Mouse (Mus musculus): Measurements from ENCODE around the gene Rgs6.

The Rgs6 gene

DNA sequence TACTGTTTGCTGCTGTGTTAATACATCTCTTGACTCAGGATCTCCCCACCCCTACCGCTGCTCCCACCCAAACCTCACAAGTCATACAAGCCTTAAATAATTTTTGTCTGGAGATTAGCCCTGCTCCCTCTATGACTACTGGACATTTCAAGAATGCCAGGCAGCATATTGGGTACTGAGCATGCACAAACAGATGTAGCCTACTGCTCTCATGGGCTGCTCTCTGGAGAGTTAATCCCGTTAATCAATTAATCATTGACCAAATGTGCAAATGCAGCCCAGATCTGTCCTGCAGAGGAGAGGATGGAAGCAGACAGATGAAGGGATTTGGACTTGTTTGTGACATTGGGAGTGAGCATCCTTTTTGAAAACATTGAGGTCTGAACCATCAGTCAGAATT lies at the start of gene Rgs6:
Gene Rgs6 (plus strand): TSS at position 276 of the 400 bp plus-strand sequence.
- DNase-seq (ENCODE audit: low read depth) = no peak

DNA sequence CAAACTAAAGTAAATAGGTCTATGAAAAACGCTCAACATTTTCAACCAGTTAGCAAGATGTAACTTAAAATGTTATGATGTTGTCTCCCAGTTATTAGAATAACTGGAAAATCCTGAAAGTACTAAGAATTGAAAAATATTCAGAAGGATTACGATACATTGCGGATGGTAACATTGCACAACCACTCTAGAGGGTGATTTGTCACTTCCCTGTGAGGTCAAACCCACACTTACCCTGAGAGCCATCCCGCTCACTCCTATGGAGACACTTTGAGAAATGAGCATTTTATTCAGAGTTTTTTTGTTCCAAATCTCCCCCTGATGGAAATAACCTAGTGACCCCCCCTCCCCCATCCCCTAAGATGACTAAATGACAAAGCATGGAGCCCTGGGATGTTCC lies 41.0 kb upstream of the Rgs6 start:
- DNase-seq (ENCODE audit: low read depth) = no peak

DNA sequence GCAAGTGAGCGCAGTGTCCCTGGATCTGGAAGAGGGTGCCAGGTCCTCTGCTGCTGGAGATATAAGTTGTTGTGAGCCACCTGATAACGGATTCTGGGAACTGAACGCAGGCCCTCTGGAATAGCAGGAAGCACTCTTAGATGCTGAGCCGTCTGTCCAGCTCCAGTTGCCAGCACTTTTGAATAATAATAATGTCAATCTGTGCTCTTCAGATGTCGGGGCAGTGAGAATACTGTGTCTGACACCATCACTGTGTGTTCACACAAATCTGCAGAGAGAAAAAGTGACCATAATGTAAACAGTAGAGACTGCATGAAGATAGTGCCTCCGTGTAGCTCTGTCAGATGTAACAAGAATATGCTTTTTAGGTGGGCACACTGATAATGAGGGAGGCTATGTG lies 38.9 kb upstream of the Rgs6 start:
- no peak for DNase-seq (ENCODE audit: low read depth)

DNA sequence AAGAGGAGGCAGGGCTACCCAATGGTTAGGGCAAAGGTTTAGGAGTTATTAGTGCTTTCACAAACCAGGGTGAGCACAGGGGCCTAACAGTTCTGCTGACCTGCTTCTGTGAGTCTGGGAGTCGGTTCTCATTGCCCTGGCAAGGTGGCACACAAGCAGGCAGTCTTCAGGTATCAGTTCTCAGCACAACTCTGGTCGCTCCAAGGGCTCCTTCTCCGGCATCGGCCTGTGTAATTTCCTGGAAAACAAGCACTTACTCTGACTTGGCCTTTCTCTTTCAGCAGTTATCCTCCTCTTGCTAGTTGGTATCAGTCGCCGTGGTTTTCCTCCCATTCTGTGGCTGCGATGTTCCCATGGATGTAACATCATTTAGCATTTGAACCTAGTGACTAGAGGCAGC lies 38.0 kb upstream of the Rgs6 start:
- no peak for DNase-seq (ENCODE audit: low read depth)

DNA sequence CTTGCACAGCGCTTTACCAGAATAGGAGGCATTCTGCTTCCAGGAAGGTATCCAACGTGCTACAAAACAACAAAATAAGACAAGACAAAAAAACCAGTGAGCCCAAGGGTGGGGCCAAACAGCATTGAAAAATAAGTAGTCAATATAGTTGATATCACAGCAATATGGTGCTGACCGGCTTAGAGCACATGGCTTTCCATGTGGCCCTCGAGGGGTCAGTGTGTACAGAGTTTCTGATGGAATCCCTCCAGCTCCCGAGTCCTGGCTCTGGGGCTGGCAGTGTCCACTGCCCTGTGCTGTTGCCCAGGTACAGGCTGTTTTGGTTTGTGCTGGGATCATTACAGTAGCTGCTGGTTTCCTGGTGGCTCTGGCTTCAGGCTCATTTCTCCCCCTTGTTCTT lies 35.7 kb upstream of the Rgs6 start:
- no peak for DNase-seq (ENCODE audit: low read depth)

DNA sequence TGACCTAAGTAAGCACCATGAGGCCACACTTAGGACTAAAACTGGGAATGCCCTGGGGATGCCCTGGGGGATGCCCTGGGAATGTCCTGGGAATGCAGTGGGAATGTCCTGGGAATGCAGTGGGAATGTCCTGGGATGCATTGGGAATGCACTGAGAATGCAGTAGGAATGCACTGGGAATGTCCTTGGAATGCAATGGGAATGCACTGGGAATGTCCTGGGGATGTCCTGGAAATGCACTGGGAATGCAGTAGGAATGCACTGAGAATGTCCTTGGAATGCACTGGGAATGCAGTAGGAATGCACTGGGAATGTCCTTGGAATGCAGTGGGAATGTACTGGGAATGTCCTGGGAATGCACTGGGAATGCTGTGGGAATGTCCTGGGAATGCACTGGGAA lies 25.2 kb upstream of the Rgs6 start:
- no peak for DNase-seq (ENCODE audit: low read depth)

DNA sequence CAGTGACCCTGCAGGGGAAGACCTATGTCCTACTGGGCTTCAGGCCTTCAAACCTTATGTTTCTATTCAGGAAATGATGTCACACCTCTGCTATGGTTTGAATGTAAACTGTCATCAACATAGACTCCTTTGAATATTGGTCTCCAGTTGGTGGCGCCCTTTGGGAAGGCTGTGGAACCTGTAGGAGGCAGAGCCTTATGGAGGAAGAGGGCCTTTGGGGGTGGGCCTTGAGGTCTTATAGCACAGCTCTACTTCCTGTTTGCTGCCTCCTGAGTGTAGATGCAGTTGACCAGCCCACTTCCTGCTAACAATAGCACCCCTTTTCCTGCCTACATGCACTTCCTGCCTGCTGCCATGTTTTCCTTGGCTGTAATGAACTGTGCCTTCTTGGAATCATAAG lies 19.7 kb upstream of the Rgs6 start:
- peak; percentile 4 for DNase-seq (ENCODE audit: low read depth)

DNA sequence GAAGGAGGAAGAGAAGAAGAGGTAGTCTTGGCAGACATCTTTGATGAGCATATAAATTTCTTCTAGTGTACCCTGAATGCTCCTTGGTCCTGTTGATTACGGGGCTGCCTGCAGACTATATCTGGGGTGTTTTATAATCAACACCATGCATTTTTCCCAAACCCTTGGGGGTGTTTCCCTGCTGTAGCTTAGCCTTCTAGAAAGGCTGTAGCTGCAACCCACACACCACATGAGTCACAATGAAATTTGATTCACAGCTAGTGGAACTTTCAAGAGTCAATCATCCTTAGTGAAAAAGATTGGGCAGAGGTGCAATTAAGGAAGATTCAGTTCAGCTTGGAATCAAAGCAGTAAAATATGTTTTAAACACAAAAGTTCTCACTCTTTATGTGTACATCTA lies 15.4 kb upstream of the Rgs6 start:
- DNase-seq (ENCODE audit: low read depth) = no peak

DNA sequence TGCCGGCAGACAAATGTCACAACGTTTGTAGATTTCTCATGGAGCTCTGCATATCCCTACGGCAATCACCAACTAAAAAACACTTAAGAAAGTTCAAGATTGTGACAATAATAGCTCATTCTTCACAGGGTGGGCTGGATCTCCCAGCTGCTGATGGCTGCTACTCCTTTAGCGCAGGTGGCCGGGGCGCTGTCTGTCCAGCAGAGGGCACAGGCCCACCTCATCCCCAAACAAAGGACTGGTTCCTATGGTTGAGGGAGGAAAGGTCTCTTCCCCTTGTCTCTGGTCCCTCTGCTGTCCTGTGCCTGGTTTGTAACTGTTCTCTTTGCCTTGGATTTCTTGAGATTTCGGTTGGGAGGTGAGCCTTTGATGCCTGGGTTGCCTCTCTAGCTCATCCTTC lies 1.5 kb upstream of the Rgs6 start:
- no peak for DNase-seq (ENCODE audit: low read depth)

DNA sequence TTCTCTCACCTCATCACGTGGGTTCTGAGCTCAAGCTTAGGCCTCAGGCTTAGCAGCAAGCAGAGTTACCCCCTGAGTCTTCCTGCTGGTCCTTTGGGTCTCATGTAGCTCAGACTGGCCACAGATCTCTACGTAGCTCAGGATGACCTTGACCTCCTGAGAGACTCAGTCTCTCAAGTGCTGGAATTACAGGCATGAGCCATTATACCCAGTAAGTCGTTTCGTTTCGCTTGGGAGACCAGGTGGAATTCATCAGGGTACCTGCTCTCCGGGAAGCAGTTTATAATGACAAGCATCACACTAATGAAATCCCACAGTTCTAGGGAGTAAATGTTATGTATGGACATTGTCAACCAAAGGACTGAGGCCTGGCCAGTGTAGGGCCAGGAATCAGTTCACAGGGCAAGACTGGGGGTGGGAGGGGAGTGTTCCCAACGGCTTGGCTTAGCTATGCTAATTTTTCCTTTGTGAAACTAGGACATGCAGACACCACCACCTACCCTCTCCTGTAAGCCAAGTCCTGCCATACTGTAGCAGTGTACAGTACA lies 670 bp upstream of the Rgs6 start:
- no peak for DNase-seq (ENCODE audit: low read depth)

DNA sequence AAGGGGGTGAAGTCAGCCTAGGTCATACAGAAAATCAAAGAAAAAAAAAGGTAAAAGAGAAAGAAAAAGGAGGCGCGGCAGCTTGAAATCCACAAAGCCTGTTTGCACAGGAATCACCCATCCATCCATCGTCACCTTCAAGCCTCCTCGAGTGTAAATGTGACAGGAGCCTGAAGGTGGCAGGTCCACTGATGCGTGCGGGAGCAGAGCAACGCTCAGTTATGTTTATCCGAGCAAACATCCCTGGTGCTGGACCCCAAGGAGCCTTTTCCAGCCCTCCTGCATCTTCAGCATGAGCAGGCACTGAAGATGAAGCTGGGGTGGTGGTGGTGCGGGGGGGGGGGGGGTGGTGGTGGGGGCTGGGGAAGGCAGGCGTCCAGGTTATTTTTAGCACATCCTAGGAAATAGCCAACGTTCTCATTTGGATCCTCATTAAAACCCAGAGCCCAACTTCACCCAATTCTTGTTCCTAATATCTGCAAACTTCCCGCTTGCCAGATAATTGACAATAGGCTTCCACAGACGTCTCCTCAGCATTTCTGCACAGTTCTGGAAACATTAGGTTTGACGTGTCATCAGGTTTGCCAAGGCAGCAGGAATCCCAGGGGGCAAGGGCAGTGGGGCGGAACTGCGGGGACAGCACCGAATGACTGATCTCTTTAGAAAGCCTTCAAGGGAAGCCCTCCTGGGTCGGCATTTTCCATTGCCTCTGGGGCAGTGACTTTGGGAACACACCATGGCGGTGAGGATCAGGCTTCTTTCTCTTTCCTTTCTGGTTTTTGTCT lies 946 bp downstream of the Rgs6 start:
- DNase-seq (ENCODE audit: low read depth) = no peak

DNA sequence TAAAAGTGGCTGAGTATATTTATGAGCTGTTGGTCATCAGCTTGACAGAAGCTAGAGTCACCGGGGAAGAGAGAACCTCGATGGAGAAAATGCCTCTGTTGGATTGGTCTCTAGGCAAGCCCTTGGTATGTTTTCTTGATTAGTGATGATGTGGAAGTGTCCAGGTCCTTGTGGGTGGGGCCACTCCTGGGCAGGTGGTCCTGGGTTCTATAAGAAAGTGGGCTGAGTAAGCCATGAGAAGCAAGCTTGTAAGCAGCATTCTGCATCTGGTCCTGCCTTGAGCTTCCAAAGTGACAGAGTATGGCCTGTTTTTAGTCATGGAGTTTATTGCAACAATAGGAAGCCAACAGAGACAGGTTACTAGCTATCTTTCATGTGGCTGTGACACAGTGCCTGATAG lies 10.9 kb downstream of the Rgs6 start:
- DNase-seq (ENCODE audit: low read depth) = no peak

DNA sequence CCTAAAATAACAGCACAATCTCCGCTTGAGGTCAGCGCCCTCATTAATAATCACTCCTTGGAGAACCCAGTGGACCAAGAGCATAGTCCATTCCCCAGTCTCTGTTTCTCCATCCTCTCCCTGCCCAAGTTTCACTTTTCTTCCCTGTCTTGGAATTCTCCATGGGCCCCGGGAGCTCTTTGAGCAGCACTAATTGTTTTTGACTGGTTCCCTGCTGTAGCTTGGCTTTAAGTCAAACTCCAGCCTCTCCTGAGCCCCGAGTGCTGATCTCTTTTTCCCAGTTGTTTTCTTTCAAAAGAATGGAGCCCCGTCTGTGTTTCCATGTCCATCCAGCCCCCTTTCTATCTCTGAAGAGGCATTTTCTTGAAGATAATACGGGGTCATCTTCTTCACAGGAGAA lies 12.3 kb downstream of the Rgs6 start:
- no peak for DNase-seq (ENCODE audit: low read depth)

DNA sequence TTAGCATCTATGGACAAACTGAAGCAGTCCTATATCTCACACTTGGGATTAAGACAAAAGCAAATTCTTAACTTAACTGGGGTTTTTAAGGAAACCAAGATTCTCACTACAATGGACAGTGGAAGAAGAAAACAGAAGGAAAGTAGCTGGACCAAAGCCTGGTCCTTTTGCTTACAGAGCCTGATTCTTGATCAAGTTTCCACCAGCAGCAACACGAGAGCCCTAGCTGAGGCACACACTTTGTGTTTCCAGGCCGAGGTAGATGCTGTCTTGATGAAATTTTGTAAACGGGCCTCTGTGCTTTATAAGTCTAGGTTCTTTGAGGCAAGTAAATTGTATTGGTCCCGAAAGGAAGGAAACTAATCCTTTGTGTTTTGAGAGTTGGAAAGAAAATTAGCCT lies 14.7 kb downstream of the Rgs6 start:
- DNase-seq (ENCODE audit: low read depth) = no peak

DNA sequence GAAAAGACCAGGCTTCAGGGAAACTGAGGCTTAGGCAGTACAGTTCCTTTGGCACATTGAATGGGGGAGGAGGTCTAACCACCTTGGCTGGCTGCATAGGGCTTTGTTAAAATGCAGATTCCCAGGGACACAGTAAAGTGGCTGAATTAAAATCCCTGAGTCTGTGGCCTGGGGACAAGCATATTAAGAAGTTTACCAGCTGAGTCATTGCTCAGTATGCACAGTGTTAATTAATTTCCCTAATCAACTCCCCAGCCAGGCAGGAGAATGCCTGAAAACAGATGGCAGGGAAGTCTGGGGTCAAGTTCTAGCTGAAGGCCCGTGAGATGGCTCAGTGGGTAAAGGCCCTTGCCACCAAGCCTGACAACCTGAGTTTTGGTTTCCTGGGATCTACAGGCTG lies 15.2 kb downstream of the Rgs6 start:
- DNase-seq (ENCODE audit: low read depth) = no peak

DNA sequence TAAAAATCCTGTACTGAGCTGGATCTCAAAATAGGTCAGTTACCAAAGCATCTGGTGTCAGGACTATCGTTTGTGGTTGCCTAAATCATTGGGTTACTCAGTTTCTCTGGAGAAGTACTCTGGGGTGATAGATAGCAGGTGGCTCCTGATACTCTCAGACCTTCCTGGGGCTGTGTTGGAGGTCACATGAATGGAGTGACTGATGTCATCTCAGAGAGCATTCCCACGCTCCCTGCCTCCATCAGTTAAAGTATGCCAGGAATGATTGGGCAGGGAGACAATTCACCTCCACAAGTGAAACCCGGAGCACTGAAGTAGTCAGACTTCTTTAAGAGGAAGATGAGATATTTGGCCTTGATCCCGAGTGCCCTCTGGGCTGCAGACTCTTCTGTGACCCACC lies 15.9 kb downstream of the Rgs6 start:
- no peak for DNase-seq (ENCODE audit: low read depth)

DNA sequence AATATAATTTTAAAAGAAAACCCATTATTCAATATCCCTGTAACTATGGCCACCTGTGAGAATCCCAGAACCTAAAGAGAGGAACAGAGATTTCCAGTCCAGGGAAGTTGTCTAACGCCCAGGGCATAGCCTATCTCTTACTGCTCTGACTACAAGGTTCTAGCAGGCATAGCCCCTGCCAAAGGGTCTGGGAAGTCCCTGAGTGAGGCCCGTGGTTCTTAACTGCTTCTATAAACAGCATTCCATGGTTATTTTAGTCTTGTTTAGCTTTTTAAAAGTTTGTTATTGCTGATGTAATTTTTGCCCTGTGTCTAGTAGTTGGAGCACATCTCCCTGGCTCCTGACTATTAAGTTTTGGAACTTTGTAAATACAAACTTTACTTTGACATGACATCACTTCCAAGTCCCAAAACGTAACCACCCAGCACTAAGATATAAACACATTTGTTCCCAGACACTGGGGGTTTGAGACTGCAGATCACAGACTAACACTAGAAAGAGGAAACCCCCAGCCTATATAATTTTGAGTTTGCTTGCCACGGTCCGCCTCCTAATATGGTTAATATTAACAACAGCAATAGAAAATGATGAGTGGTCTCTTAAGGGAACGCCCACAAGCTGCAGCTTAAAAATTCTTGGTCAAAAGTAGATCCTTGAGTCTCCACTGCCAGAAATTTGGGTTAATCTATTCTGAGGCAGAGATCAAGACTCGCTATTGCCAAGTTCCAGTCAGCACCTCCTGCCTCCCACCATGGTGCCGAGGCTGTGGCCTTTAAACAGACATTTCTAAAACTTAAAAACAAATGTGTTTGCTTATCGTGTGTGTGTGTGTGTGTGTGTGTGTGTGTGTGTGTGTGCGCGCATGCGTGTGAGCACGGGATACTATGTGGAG lies 24.9 kb downstream of the Rgs6 start:
- DNase-seq (ENCODE audit: low read depth) = no peak

DNA sequence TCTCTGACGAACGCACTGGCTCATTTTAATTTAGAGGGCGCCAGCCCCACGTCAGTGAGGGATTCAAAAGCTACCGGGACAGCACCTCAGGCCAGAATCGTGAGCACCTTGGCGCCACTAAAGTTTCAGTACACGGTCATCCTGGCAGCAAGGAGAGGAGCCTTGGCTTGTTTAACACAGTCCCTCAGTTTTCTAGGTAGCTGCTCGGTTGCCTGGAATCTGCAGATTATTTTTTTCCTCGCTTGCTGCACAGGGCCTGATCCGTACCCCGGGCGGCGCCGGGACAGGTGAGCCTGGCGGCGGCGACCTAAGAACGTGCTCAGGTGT lies 28.4 kb downstream of the Rgs6 start:
- no peak for DNase-seq (ENCODE audit: low read depth)

DNA sequence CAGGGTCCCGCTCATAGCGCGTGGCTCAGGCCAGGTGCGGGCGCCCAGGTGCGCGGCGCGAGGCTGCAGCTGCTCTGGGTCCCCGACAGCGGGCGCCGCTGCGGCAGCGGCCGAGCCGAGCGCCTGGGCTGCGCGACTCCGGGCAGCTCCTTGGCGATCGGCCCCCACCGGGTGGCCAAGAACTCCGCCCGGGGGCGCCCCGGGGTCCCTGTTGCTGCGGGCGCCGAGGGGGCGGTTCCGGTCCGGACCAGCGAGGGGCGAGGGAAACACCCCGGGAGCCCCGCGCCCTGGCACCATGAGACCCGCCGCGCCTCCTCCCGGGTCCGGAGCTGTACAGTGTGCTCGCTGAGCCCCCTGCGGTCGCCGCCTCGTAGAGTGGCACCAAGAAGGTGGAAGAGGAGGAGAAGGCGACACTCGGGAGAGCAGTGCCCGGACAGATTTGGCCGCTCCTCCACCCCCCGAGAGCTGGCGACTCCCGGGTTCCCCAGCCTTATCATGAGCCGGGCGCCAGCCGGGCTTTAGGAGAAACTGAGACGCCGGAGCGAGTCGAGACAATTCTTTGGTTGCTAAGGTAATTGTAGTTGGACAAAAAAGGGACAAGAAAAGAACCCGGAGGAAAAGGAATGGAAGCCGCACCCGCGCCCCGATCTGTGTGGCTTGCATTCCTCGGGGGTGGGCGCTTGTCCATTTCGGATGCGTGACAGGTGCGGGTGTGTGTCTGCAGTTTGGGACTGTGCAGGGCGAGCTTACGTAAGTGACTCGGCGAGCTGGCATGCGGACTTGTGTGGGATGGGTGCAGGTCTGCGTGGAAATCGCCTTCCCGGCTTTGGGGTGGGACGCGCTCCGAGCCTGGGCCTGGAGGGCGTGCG lies 29.0 kb downstream of the Rgs6 start:
- no peak for DNase-seq (ENCODE audit: low read depth)

DNA sequence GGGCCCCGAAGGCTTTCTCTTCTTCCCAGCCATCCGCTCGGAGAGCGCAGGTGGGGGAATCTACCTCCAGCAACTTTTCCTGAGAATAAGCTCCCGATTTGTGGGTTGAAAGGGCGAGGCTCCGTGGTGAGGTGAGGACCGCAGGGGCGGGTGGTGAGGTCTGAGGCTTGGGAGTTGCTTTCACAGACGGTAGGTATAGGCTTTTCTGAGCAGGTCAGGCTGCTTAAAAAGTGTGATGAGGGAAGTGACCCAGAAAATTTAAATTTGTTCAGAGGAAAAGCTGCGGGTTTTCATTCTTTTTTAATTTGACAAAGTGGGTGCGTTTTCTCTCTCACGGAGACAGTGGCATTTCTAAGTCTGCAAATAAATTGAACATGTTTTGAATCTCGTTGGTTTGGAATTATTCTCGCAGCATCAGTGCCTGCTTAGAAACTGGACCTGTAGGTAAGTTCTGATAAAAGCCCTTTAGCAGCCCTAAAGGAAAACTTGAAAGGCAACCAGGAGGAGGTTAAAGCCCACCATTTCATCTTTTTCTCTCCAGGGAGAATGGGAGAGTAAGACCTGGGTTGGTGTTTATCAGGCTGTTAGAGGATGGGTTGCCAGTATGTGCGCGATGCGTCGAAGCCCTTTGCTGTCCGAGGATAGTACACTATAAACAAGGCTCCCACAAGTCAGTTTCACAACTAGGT lies 29.7 kb downstream of the Rgs6 start:
- no peak for DNase-seq (ENCODE audit: low read depth)

DNA sequence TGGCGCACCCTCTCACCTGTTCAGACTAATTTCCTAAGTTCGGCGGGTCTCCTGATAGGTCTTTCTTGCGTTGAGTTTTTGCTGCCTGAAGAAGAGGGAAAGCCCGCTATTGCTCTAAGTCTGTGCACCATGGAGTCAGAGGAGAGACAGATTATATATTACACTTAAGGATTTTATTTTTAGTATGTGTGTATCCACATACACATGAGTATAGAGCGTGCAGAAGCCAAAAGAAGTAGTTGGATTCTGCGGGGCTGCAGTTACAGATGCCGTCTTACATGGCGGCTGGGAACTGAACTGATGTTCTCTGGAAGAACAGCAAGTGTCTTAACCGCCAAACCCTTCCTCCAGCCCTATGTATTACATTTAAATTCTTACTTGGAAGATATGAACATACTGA lies 52.3 kb downstream of the Rgs6 start:
- DNase-seq (ENCODE audit: low read depth) = no peak

DNA sequence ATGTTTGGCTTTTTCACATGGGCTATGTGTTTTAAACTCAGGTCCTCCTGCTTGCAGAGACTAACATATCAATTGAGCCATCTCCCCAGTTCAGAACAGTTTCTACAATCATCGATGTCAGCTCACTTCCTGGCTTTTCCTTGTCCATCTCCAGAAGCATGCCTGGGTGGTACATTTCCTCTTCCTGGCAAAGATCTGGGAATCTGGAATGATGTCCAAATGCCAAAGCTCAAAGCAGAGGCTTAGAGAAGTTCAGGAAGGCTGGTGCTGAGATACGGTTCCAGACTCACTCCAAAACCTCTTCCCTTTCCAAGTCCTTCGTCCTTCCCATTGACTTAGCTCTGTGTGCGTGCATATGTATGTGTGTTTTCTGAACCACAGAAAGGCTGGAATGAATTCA lies 59.8 kb downstream of the Rgs6 start:
- DNase-seq (ENCODE audit: low read depth) = no peak
